Mouse (Mus musculus): ENCODE results near the gene Defb19.

DNA sequence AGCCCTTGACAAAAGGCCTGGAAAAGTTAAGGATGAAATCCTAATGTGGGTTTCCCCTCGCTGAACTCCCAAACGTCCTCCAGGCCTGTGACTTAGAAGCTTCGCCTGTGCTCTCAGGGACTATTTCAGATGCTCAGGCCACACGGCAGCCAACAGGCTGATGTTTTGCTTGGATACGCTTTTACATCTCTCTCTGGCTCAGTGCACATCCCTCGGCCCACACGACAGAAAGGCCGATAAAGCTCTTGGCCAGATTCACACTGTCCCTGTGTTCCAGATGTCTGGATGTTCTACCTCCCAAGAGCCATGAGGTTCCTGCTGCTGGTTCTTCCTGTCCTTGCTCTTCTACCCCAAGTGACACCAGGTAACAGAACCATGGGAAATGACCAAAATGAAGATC is 6.6 kb downstream of the Defb19 start:
- TF ChIP-seq POLR2A (IDR thresholded peaks at IDR 0.05; ENCODE audit: low read depth, low read length): no peak
- TF ChIP-seq CTCF (conservative IDR thresholded peaks at IDR 0.05; ENCODE audit: insufficient read depth, insufficient read length, low read depth, low read length): no peak

All from kidney, adult 2 months (tissue).